Mouse (Mus musculus): ENCODE measurements around the gene Hist3h2ba. TPM values are rescaled to one million over a fixed set of nuclear protein-coding genes. Genes with fewer than 3 reads are reported as not detected.

Hist3h2ba gene
- total RNA-seq, 2 experiments from 2014 or later = 1.0 to 1.4 TPM

DNA sequence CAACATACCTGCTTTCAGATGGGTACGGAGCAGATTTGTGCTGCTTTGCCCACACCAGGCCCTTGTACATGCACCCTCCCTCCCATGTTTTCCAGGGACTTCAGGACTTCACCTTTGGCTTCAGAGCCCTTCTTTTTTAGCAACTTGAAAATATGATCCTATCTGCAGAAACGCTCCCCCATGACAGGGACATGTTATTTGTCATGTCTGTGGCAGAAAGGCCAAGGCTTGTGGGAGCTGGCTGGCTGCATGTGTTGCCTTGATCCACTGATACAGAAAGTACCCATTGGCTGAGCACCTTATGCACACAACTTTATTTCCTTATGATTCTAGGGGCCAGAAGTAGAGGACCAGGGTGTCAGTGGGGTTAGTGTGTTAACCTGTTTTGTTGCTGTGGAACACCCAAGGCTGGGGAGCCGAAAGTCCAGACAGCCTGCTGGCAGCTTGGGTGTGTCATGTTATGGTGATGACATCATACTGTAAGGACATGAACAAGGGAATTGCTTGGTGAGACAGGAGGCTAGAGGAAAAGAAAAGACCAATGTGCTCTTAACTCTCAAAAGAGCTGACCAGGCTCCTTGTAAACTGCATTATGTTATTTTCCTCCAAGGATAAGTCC lies 36.7 kb downstream of the Hist3h2ba start:
- DNase-seq = no peak

DNA sequence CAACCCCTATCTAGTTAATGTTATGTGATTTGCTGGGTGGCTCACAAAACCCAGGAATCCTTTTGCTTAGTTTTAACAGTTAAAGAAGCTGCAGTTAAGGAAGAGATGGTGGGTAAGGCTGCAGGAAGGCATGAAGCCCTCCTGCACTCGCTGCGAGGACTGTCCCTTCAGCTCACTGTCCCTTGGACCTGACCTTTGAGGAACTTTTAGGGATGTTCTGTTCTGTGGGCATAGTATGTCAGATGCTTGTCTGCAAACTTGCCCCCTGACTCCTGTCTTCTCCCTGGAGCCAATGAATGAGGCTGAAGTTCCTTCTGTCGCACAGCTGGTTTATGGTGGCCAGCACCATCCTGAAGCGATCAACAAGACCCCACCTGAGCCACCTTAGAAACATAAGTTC lies 40.4 kb downstream of the Hist3h2ba start:
- DNase-seq = no peak

DNA sequence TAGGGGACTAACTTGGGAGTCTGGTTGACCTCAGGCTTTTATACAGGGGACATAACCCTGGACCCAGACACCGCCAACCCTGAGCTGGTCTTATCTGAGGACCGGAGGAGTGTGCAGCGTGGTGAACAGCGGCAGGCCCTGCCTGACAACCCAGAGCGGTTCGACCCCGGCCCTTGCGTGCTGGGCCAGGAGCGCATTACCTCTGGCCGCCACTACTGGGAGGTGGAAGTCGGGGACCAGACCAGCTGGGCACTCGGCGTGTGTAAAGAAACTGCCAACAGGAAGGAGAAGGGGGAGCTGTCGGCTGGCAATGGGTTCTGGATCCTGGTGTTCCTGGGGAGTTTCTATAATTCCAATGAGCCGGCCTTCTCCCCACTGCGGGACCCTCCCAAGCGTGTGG lies 41.4 kb downstream of the Hist3h2ba start:
- DNase-seq = no peak

DNA sequence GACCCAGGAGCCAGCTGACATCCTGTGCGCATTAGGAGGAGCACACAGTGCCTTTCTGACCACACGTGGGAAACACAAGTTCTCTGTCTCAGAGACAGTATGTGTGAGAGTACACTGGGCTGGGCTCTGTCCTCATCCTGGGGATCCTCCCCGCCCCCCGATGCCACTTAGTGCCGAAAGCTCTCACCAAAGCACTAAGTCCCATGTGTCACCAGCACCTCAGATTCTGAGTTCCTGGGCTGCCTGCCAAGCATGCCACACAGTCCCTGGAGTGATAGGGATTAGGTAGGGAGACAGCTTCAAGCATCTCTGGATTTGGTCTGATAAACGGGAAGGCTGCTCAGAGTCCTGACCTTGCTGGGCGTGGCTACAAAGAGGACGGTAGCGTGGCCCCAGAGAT lies 42.1 kb downstream of the Hist3h2ba start:
- peak; percentile 64 to 73 for DNase-seq

DNA sequence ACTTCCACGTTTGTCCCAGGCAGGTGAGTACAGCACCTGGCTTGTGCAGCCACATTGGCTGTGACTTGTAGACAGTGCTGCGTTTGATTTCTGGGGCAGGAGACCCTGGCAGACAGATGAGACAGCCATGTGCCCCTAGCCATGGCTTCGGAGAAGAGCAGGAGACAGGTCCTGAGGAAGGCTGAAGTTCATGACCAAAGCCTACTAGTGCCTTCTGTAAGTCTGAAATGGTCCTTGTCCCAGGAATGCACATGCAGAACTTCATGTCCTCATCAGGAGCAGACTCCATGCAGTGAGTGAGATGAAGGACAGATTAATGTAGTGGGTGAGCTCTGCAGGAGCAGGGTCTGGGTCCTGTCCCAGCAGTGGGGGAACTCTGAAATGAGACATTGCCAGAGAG lies 43.2 kb downstream of the Hist3h2ba start:
- no peak for DNase-seq

DNA sequence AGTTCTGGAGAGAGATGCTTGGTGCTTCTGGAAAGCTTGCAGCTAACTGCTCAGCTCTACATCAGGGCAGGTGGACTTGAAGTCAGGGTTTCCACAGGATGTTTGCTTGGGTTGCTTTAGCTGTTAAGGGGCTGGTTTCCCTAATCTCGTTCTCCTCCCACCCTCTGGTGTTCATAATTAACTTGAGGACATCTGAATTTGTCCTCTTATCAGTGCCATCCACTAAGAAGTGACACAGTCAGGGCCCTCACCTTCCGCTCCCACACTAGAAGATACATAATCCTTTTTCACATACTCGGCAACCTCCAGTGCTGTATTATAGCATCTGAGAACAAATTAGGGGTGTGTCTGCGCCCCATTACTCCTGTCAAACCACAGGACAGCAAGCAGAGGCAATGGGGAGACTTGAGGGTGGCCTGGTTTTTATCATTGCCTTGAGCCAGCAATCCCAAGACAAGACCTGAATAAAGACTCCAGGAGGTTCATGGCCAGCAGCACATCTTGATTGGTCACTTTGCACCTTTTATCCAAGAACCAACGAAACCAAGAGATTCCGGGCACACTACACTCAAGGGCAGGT lies 44.5 kb downstream of the Hist3h2ba start:
- no peak for DNase-seq

DNA sequence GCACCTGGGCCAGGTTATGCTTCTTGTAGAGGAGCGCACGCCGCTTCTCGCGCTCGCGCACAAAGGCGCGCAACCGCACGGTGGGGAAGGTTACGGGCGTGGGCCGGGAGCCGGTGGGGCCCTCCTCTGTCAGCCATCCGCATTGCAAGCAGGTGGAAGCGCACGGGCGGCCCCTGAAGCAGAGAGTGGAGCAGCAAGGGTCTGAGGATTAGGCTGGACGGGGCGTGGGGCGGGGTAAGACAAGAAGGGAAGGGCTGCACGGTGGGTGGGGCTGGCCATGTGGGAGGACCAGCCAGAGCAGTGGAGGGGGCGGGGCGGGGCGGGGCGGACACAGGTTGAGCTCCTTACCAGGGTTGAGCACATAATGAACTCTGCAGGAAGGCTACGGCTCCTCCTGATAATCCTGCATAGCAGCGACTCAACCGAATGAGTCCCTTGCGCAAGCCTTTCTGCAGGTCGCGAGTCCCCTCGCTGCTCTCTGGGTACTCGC lies 45.7 kb downstream of the Hist3h2ba start:
- DNase-seq = no peak

DNA sequence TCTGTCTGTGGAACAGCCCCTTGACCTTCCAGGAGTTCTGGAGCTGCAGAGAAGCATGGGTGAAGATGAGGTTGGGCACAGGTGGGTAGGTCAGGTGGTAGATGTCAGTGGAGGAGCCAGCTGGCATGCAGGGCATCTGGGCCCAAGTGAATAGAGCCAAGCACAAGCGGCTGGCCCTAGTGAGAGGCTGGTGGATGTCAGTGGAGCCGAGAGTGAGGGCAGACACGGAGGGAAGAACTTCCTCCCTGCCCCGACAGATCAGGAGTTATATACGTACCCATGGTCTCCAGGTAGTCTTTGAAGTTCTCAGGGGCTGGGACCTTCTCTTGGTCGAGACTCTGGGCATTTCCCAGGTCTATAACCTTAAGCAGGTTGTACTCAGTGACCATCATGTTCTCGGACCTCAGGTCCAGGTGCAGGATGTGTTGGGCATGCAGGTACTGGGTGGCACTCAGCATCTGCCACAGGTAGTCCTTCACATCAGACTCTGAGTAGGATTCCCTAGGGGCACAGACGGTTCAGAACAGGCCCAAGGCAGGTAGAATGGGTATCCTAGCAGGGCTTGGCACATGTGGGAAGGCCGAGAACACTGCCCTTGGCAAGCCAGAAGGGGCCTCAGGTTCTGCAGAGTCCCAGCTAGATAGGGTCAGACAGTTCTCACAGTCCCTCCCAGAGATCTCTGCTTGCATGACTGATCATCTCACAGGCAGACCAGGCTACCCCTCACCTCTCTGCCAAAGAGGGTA lies 46.5 kb downstream of the Hist3h2ba start:
- no peak for DNase-seq

DNA sequence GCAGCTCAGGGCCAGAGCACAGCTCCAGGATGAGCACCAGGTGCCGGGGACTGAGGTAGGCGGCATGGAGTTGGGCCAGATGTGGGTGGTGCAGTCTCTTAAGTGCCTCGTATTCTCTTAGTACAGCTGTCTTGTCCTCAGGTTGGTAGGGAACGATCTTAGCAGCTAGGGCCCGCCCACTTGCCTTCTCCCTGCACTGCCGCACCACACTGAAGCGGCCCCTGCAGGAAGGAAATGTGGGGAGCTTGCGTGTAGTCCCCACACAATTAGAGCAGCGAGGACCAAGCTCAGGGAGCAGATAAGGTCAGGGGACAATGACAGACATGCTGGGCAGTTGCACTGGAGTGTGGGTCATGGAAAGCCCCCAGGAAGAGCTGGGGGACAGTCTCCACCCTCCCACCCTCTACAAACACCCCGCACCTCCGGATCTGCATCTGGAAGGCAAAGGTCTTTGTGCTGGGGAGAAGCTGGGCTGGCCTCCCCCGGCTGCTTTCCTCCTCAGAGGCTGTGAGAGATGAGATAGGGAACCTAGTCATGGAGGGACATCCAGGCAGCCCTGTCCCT lies 47.2 kb downstream of the Hist3h2ba start:
- DNase-seq = no peak

DNA sequence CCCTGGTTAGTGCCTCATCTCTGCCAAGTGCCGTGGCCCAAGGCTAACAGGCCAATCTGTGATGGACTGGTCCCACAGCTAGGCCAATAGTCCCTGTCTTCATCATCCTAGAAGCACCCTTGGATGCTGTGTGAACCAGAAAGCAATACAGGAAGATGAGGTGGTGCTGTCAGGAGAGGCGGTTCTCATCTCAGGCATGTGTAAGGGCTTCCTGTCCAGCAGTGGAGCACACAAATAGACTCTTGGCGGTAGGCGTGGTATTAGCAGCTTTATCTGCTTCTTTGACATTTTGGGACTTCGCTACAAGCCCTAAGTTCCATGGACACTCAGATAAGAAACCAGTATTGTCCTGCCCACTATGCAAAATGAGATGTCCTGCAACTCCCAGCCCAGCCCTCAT lies 48.8 kb downstream of the Hist3h2ba start:
- no peak for DNase-seq

Small RNA genes within 50 kb of the gene (microRNA-seq; reads per million reads assigned to microRNA genes)
- gene Gm44313 = 0 reads per million in 2 experiments

Other genes with a start within 250 kb of the Hist3h2ba start
- not detected for gene Olfr319, start 249.8 kb upstream of the Hist3h2ba start, total RNA-seq (2021)
- not detected for gene Olfr318, start 224.9 kb upstream of the Hist3h2ba start, total RNA-seq (2021)
- gene Olfr317, start 209.7 kb upstream of the Hist3h2ba start, total RNA-seq (2021) = not detected
- not detected for gene Olfr316, start 196.2 kb upstream of the Hist3h2ba start, total RNA-seq (2021)
- gene Olfr315, start 175.7 kb upstream of the Hist3h2ba start, total RNA-seq (2021) = not detected
- gene Olfr314, start 166.0 kb upstream of the Hist3h2ba start, total RNA-seq (2021) = not detected
- not detected for gene Fam183b, start 147.0 kb upstream of the Hist3h2ba start, total RNA-seq (2021)
- not detected for gene Olfr313, start 133.9 kb upstream of the Hist3h2ba start, total RNA-seq (2021)
- not detected for gene Olfr312, start 119.7 kb upstream of the Hist3h2ba start, total RNA-seq (2021)
- gene Olfr311, start 109.7 kb upstream of the Hist3h2ba start, total RNA-seq (2021) = not detected
- 1 to 10 TPM in 1 of 2 experiments, under 1 TPM in 1; 0.92 to 1.9 TPM for gene Gm12258, start 101.8 kb upstream of the Hist3h2ba start, total RNA-seq (2021)
- 1 to 10 TPM; 1.6 to 2.3 TPM for gene 2810021J22Rik, start 81.7 kb upstream of the Hist3h2ba start, total RNA-seq (2021)
- 1 to 10 TPM; 2.6 to 2.7 TPM for gene Zfp39, start 44.7 kb upstream of the Hist3h2ba start, total RNA-seq (2021)
- not detected for gene Btnl10, start 31.0 kb upstream of the Hist3h2ba start, total RNA-seq (2021)
- gene Rnf187, start 10.0 kb upstream of the Hist3h2ba start, total RNA-seq (2021) = 100 to 1,000 TPM; 165 to 170 TPM
- 10 to 100 TPM; 13.9 to 17.4 TPM for gene Hist3h2a, start 5.8 kb downstream of the Hist3h2ba start, total RNA-seq (2021)
- under 1 TPM in 1 of 2 experiments, not detected in 1; 0.12 TPM for gene Trim17, start 5.8 kb downstream of the Hist3h2ba start, total RNA-seq (2021)
- gene Trim11, start 29.2 kb downstream of the Hist3h2ba start, total RNA-seq (2021) = 10 to 100 TPM; 15.2 to 15.4 TPM
- 100 to 1,000 TPM; 753 to 782 TPM for gene Obscn, start 187.5 kb downstream of the Hist3h2ba start, total RNA-seq (2021)
- gene Iba57, start 214.8 kb downstream of the Hist3h2ba start, total RNA-seq (2021) = 10 to 100 TPM; 17.6 to 19.6 TPM
- under 1 TPM; 0.54 to 0.77 TPM for gene Gjc2, start 234.3 kb downstream of the Hist3h2ba start, total RNA-seq (2021)
- 100 to 1,000 TPM; 108 to 133 TPM for gene Guk1, start 243.3 kb downstream of the Hist3h2ba start, total RNA-seq (2021)